Mouse (Mus musculus) heart, embryonic 10.5 days (tissue): ENCODE results near the gene Prop1. TPM values are rescaled to one million over a fixed set of nuclear protein-coding genes. Genes with fewer than 3 reads are reported as not detected.

Experiments
- DNase-seq: peaks from one replicate; pipeline ENCODE4 v3.0.0-alpha.2; 2017; ENCODE audit warnings: low spot score
- H3K27ac ChIP-seq: fragments of 300-500 bp; sonication (generic); 2 replicates; pipeline ENCODE4 v1.5.1; 2016; ENCODE audit warnings: mild to moderate bottlenecking
- H3K27me3 ChIP-seq: fragments of 300-500 bp; sonication (generic); 2 replicates; pipeline ENCODE4 v1.6.1; 2016; ENCODE audit warnings: mild to moderate bottlenecking; ENCODE audit not compliant: poor library complexity, insufficient read depth, severe bottlenecking
- H3K36me3 ChIP-seq: fragments of 300-500 bp; sonication (generic); 2 replicates; pipeline ENCODE4 v1.6.1; 2016; ENCODE audit warnings: mild to moderate bottlenecking, moderate library complexity
- H3K4me1 ChIP-seq: fragments of 300-500 bp; sonication (generic); 2 replicates; pipeline ENCODE4 v1.6.1; 2016; ENCODE audit warnings: mild to moderate bottlenecking
- H3K4me3 ChIP-seq: fragments of 300-500 bp; sonication (generic); 2 replicates; pipeline ENCODE4 v1.5.1; 2016; ENCODE audit warnings: mild to moderate bottlenecking, moderate library complexity
- H3K9me3 ChIP-seq: fragments of 300-500 bp; sonication (generic); 2 replicates; pipeline ENCODE4 v1.6.1; 2016; ENCODE audit warnings: mild to moderate bottlenecking, moderate library complexity
- WGBS: fragments of 180-500 bp; shearing (Covaris S2); methylation state at CpG from one replicate; pipeline ENCODE4 v1.1.7; 2016; 5-methylcytosine and 5-hydroxymethylcytosine counted together
- polyA plus RNA-seq: library from polyadenylated mRNA; unstranded; fragments of >200 nt; fragmentation: Nextera tagmentation; extraction: Ambion mirVana; gene quantifications from 2 replicates; pipeline ENCODE4 v1.2.1, GENCODE M21; 2016

The Prop1 gene
- polyA plus RNA-seq, 1 experiment from 2014 or later: not detected

DNA sequence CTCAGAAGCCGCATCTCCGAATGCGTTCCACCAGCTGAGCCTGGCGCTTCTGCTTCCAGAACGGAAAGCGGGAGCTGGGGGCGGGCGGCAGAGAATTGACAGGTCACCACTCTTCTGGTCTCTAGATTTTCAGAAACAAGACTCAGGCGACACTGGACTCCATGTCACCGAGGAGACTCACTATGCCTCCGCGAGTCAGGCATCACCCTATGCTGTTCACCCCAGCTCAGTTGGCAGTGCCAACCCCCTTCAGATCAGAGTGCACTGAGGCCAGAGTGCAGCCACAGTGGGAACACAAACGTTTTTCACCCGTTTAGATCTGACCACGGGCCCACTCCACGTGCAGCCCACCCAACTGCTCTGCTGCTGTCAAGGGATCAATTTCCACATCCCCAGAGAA, 22.5 kb downstream of the Prop1 start:
- Histone ChIP-seq H3K27me3 (peaks cover 14% of the 10 kb centered on the region; the same call in 1 of the 2 replicates), H3K4me3 (peak overlapping the region; percentile 74), H3K27ac (peak overlapping the region; percentile 80), H3K4me1 (peaks cover 3% of the 10 kb centered on the region; the same call in 1 of the 2 replicates), H3K9me3 (no peaks in the 10 kb centered on the region), H3K36me3 (no peaks in the 10 kb centered on the region)
- WGBS: 2% methylated on average over 16 of the region's 16 CpGs
- no peak for DNase-seq

DNA sequence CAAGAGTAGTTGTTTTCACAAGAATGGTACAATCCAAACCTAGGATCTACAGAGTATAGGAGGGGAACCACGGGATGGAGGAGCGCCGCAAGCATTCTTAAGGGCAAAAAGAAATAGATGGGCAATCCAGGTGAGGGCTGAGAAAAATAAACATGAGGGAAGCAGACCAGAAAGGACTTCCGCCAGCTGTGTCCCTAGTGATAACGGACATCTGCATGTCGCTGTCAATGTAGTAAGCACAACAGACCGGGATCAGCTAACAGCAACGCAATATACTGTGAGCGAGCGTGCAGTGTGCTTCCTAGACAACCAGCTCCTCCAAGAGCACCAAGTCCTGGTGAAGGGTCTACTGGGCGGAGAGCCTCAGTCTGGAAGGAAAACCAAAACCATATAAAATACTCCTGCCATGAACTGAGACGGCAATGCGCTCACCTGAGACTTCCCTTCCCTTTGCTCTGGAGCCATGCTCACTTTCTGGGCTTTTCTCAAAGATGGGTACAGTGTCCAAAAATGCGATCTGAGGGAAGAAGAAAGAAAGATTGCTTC, 23.0 kb downstream of the Prop1 start:
- no peak for DNase-seq
- H3K9me3 ChIP-seq: no peaks in the 10 kb centered on the region
- peak overlapping the region; percentile 80; the same call in 1 of the 2 replicates for H3K27ac ChIP-seq
- peak overlapping the region; percentile 74 for H3K4me3 ChIP-seq
- no peaks in the 10 kb centered on the region for H3K36me3 ChIP-seq
- WGBS: 22% methylated on average over 14 of the region's 14 CpGs
- peaks cover 3% of the 10 kb centered on the region; the same call in 1 of the 2 replicates for H3K4me1 ChIP-seq
- H3K27me3 ChIP-seq: peaks cover 13% of the 10 kb centered on the region; the same call in 1 of the 2 replicates

DNA sequence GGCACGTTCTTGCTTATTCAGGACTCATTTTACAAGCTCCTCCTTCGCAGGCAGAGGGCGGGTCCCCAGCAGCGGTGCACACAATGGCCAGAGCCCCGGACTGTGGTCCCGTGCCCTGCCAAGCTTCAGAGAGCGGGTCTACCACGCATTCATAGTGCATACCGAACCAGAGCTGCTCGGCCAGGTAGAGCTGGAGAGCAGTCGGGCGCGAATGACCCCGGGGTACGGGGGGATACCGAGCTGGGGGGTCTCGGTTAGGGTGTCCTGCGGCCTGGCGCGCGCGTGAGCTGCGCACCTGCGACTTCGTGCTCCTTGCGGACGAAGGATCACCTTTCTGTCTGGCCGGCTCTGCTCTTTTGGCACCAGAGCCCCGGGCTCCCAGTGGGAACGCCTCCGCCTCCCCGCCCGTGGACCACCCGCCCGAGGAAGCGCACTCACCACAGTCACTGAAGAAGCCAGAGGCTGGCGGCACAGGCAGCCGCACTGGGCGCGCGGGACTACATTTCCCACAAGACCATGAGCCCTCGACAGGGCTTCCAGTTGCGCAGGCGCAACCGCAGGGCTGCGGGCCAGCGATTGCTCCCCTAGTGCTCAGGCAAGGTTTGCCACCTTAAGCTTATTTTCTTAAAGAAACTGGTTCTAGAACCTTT, 37.8 kb downstream of the Prop1 start, which contains the start of gene Zfp2:
Gene Zfp2, minus strand, starts transcription at position 495 of the 650 bp plus-strand sequence.
- Histone ChIP-seq H3K4me1 (no peaks in the 10 kb centered on the region), H3K27ac (peak within 1 kb of the TSS; percentile 93), H3K9me3 (peaks cover 5% of the 10 kb centered on the region; the same call in 1 of the 2 replicates), H3K4me3 (peak within 1 kb of the TSS; percentile 87), H3K27me3 (no peaks in the 10 kb centered on the region), H3K36me3 (peaks cover 20% of the 10 kb centered on the region)
- under 1% methylated on average over 47 of the region's 47 CpGs for WGBS
- peak; percentile 95 for DNase-seq

DNA sequence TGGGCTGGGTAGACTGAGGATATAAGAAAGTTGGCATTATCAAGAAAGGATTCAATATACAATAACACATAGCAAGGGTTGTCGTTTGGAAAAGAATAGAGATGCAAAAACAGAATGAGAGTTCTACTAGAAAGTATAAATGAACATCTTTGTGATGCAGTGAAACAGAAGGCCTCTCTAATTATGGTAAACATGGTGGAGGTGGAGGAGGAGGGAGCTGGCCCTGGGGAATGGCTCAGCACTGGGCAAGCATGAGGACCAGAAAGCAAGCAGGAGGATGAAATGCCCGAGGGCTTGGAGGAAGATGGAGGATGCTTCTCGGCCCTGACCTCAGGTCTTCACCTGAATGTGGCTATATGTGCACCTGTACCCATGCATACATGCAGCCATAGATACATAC, 39.1 kb downstream of the Prop1 start:
- H3K27me3 ChIP-seq: no peaks in the 10 kb centered on the region
- no peaks in the 10 kb centered on the region for H3K4me1 ChIP-seq
- H3K4me3 ChIP-seq: no peak overlapping the region
- DNase-seq: no peak
- 84% methylated on average over 3 of the region's 3 CpGs for WGBS
- H3K36me3 ChIP-seq: peaks cover 33% of the 10 kb centered on the region
- peaks cover 5% of the 10 kb centered on the region; the same call in 1 of the 2 replicates for H3K9me3 ChIP-seq
- H3K27ac ChIP-seq: no peak overlapping the region

DNA sequence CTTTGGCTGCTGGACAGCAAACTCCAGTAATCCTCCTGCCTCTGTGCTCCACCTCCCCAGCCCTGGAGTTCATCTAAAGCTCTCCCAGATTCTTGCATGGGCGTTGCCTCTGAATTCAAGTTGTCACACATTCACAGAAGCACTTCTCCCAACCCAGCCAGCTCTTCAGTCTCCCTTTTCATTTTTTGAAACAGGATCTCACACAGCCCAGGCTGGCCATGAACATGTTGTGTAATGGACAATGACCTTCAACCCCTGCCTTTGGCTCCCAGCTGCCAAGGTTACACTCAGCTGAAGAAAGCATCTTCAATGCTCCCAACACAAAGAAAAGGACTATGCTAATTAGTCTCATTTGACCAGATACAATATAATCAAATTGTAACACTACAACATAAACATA, 40.3 kb downstream of the Prop1 start:
- peaks cover 5% of the 10 kb centered on the region; the same call in 1 of the 2 replicates for H3K9me3 ChIP-seq
- no peak overlapping the region for H3K27ac ChIP-seq
- 68% methylated on average over 1 of the region's 1 CpGs for WGBS
- H3K4me1 ChIP-seq: no peaks in the 10 kb centered on the region
- DNase-seq: no peak
- no peak overlapping the region for H3K4me3 ChIP-seq
- no peaks in the 10 kb centered on the region for H3K27me3 ChIP-seq
- peaks cover 43% of the 10 kb centered on the region for H3K36me3 ChIP-seq

DNA sequence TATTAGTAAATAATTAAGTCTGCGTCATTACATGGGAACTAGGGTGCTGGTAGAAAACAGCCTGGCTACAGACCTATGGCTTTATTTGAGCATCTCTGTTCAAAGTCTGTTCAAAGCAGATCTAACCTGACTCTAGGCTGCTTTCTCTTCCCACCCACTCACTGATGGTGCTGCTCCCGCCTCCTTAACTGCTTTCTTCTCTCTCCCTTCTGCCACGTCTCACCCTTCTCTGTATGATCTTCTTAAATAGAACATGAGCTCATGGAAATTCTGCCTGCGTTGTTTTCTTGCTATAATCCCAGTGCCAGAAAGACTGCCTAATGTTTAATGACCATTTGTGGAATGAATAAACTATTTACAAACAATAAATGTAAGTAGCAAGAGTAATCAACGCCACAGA, 45.4 kb downstream of the Prop1 start:
- Histone ChIP-seq H3K4me1 (no peaks in the 10 kb centered on the region), H3K36me3 (peaks cover 91% of the 10 kb centered on the region), H3K27ac (no peak overlapping the region), H3K4me3 (no peak overlapping the region), H3K27me3 (no peaks in the 10 kb centered on the region), H3K9me3 (peaks cover 18% of the 10 kb centered on the region)
- WGBS: 83% methylated on average over 5 of the region's 5 CpGs
- DNase-seq: no peak

Other genes with a start within 250 kb of the Prop1 start
- gene Zfp354c, start 126.0 kb downstream of the Prop1 start, polyA plus RNA-seq: 16.9 and 20.5 TPM in 2 replicates
- 0.33 and 0.44 TPM in 2 replicates for gene Zfp879, start 112.2 kb downstream of the Prop1 start, polyA plus RNA-seq
- 0.06 and 0.16 TPM in 2 replicates for gene Grm6, start 103.1 kb downstream of the Prop1 start, polyA plus RNA-seq
- 4.5 and 6.5 TPM in 2 replicates for gene Zfp454, start 66.1 kb downstream of the Prop1 start, polyA plus RNA-seq
- 8.6 and 11.1 TPM in 2 replicates for gene Zfp2, start 37.6 kb downstream of the Prop1 start, polyA plus RNA-seq
- gene Zfp354b, start 22.1 kb downstream of the Prop1 start, polyA plus RNA-seq: 0.52 and 0.80 TPM in 2 replicates
- gene 4933414I15Rik, start 10.0 kb downstream of the Prop1 start, polyA plus RNA-seq: not detected in 2 replicates
- gene Olfr1378, start 12.8 kb upstream of the Prop1 start, polyA plus RNA-seq: not detected in 2 replicates
- not detected in 2 replicates for gene Olfr1377, start 28.2 kb upstream of the Prop1 start, polyA plus RNA-seq
- gene Olfr51, start 49.8 kb upstream of the Prop1 start, polyA plus RNA-seq: not detected in 2 replicates
- not detected in 2 replicates for gene Olfr54, start 60.5 kb upstream of the Prop1 start, polyA plus RNA-seq
- gene Olfr1375, start 94.3 kb upstream of the Prop1 start, polyA plus RNA-seq: not detected in 2 replicates
- gene Zfp354a, start 105.5 kb upstream of the Prop1 start, polyA plus RNA-seq: 6.1 and 7.4 TPM in 2 replicates